20 mouse cellular contexts compared by ENCODE assay signal in genomic region chr1:194573870-194574269, GRCm38 (mm10).
"Had no signal": no experiment of that assay in that cellular context is flagged by ENCODE, and none has a peak within 500 bp of the region (broad histone marks: within the 10 kb centered on the region; RNA-seq: fewer than 3 reads in every experiment).

No protein-coding gene starts in this region.

- DNase-seq: kidney, postnatal 25 days; layer of hippocampus, adult 9-11 months; liver, embryonic 13.5 days; lung, adult 2 months; lung, postnatal 14 days; lung, postnatal 4 days; right cerebral cortex, adult 18-20 months; right cerebral cortex, postnatal 14 days; right cerebral cortex, postnatal 4 days; thymus, adult 2 months; thymus, postnatal 14 days; thymus, postnatal 4 days had no signal

- ATAC-seq: midbrain, embryonic 16.5 days had no signal

- H3K27ac ChIP-seq: kidney, postnatal 0 days; layer of hippocampus, adult 2 months; left cerebral cortex, adult 2 months; liver, embryonic 13.5 days; neural tube, embryonic 13.5 days; stomach, postnatal 0 days had no signal

- H3K4me3 ChIP-seq: layer of hippocampus, adult 2 months; left cerebral cortex, adult 2 months; liver, embryonic 13.5 days; myocyte; neural tube, embryonic 13.5 days had no signal

- H3K9ac ChIP-seq: liver, embryonic 13.5 days; neural tube, embryonic 13.5 days had no signal

- H3K4me2 ChIP-seq: liver, embryonic 13.5 days; midbrain, embryonic 11.5 days; neural tube, embryonic 13.5 days had no signal

- H3K9me3 ChIP-seq: liver, embryonic 13.5 days; neural tube, embryonic 13.5 days had no signal

- H3K36me3 ChIP-seq: liver, embryonic 13.5 days; neural tube, embryonic 13.5 days had no signal

- H3K4me1 ChIP-seq: liver, embryonic 13.5 days had no signal

- H3K27me3 ChIP-seq: liver, embryonic 13.5 days; neural tube, embryonic 13.5 days had no signal
